In genomic region chr12:91683549-91684100, GRCm38 (mm10) we compare ENCODE assay signal across 8 mouse cellular contexts.
DNase-seq lines count a peak whose midpoint lies in the region; ATAC-seq lines count a peak whose summit lies in the region.

No protein-coding gene starts in this region.

- peak overlapping the region; percentile 32; the same call in 1 of the 2 replicates for H3K4me3 ChIP-seq in lung, embryonic 16.5 days (ENCODE audit: low read length)
- peak overlapping the region; percentile 13; the same call in 1 of the 2 replicates for H3K4me3 ChIP-seq in forebrain, embryonic 16.5 days (replicated peaks; ENCODE audit: low read length)

- no peaks in the 10 kb centered on the region for H3K9me3 ChIP-seq in lung, embryonic 16.5 days (ENCODE audit: control insufficient read depth, low read length)
- H3K9me3 ChIP-seq in forebrain, embryonic 16.5 days (ENCODE audit: control insufficient read depth, low read length) = no peaks in the 10 kb centered on the region

- ATAC-seq in lung, embryonic 16.5 days (ENCODE audit: low read depth) = no peak
- no peak for ATAC-seq in forebrain, embryonic 16.5 days
- ATAC-seq in megakaryocyte-erythroid progenitor cell, adult 5-6 weeks (replicated peaks; ENCODE audit: low FRiP score, low TSS enrichment, poor library complexity, severe bottlenecking) = no peak

- peak overlapping the region; percentile 71 for H3K27ac ChIP-seq in lung, embryonic 16.5 days (ENCODE audit: low read length)
- no peak overlapping the region for H3K27ac ChIP-seq in forebrain, embryonic 16.5 days (ENCODE audit: low read length)

- DNase-seq in lung, adult 18-20 months = no peak
- DNase-seq in mesoderm, embryonic 11.5 days (ENCODE audit: low read depth, low spot score) = peak; percentile 57
- DNase-seq in right cerebral cortex, postnatal 4 days = no peak
- no peak for DNase-seq in thymus, postnatal 25 days
- no peak for DNase-seq in kidney, adult 9 months

- WGBS in lung, embryonic 16.5 days = 38% methylated on average over 15 of the region's 15 CpGs
- 16% methylated on average over 15 of the region's 15 CpGs for WGBS in forebrain, embryonic 16.5 days

- H3K9ac ChIP-seq in lung, embryonic 16.5 days (ENCODE audit: low read length) = no peak overlapping the region
- no peak overlapping the region; the same call in 1 of the 2 replicates for H3K9ac ChIP-seq in forebrain, embryonic 16.5 days (replicated peaks; ENCODE audit: low read depth, low read length)

- H3K27me3 ChIP-seq in lung, embryonic 16.5 days (ENCODE audit: control insufficient read depth, insufficient read depth, low read depth, low read length) = no peaks in the 10 kb centered on the region
- H3K27me3 ChIP-seq in forebrain, embryonic 16.5 days (replicated peaks; ENCODE audit: control insufficient read depth, insufficient read depth, low read length) = no peaks in the 10 kb centered on the region

- no peaks in the 10 kb centered on the region for H3K36me3 ChIP-seq in lung, embryonic 16.5 days (ENCODE audit: control insufficient read depth, insufficient read depth, low read length)
- no peaks in the 10 kb centered on the region for H3K36me3 ChIP-seq in forebrain, embryonic 16.5 days (ENCODE audit: control insufficient read depth, insufficient read depth)

- peaks cover 33% of the 10 kb centered on the region for H3K4me1 ChIP-seq in lung, embryonic 16.5 days (replicated peaks; ENCODE audit: control insufficient read depth, insufficient read depth, low read length)
- peaks cover 45% of the 10 kb centered on the region for H3K4me1 ChIP-seq in forebrain, embryonic 16.5 days (replicated peaks; ENCODE audit: control insufficient read depth, insufficient read depth, low read length)

- H3K4me2 ChIP-seq in lung, embryonic 16.5 days (ENCODE audit: low read depth, low read length) = peak overlapping the region; percentile 60
- H3K4me2 ChIP-seq in forebrain, embryonic 16.5 days (ENCODE audit: low read length) = peak overlapping the region; percentile 46
